Mouse (Mus musculus) heart, embryonic 16.5 days (tissue): ENCODE results near the gene Gm14391. TPM values are rescaled to one million over a fixed set of nuclear protein-coding genes. Genes with fewer than 3 reads are reported as not detected.
"Not testable (repeated sequence)": the region's sequence is repeated elsewhere in the genome, so short reads cannot be mapped to it uniquely, and the experiment has no call there.

Experiments used
- ATAC-seq: fragments of 200-750 bp; cut with Nextera tagmentation; replicated peaks from 2 replicates; pipeline ENCODE4 v1.8.0; 2017; ENCODE audit warnings: moderate number of reproducible peaks; ENCODE audit not compliant: insufficient read depth, low FRiP score; ENCODE audit errors: extremely low read depth
- H3K27ac ChIP-seq: fragments of 300-500 bp; sonication (generic); 2 replicates; pipeline ENCODE4 v1.5.1; 2014; ENCODE audit warnings: mild to moderate bottlenecking, low read length, control low read depth, moderate library complexity
- H3K27me3 ChIP-seq: fragments of 300-500 bp; sonication (generic); 2 replicates; pipeline ENCODE4 v1.6.1; 2014; ENCODE audit warnings: low read length, mixed read lengths; ENCODE audit not compliant: control insufficient read depth, insufficient read depth
- H3K36me3 ChIP-seq: fragments of 300-500 bp; sonication (generic); 2 replicates; pipeline ENCODE4 v1.6.1; 2014; ENCODE audit not compliant: control insufficient read depth, insufficient read depth
- H3K4me1 ChIP-seq: fragments of 300-500 bp; sonication (generic); 2 replicates; pipeline ENCODE4 v1.6.1; 2014; ENCODE audit warnings: low read length, mixed read lengths; ENCODE audit not compliant: control insufficient read depth, insufficient read depth
- H3K4me2 ChIP-seq: fragments of 300-500 bp; sonication (generic); 2 replicates; pipeline ENCODE4 v1.6.1; 2014; ENCODE audit warnings: low read depth, mild to moderate bottlenecking, control low read depth, low read length
- H3K4me3 ChIP-seq: fragments of 300-500 bp; sonication (generic); 2 replicates; pipeline ENCODE4 v1.5.1; 2014; ENCODE audit warnings: mild to moderate bottlenecking, control low read depth, low read length
- H3K9ac ChIP-seq: fragments of 300-500 bp; sonication (generic); 2 replicates; pipeline ENCODE4 v1.6.1; 2014; ENCODE audit warnings: low read length, control low read depth
- H3K9me3 ChIP-seq: fragments of 300-500 bp; sonication (generic); replicated peaks from 2 replicates; pipeline ENCODE4 v1.6.1; 2016; ENCODE audit warnings: low read length; ENCODE audit not compliant: control insufficient read depth
- WGBS: fragments of 180-500 bp; shearing (Covaris S2); extraction: QIAGEN DNeasy Blood & Tissue Kit; methylation state at CpG from one replicate; pipeline ENCODE4 v1.1.7; 2014; 5-methylcytosine and 5-hydroxymethylcytosine counted together
- polyA plus RNA-seq: library from polyadenylated mRNA; unstranded; fragments of >200 nt; fragmentation: Nextera tagmentation; extraction: Ambion mirVana; gene quantifications from 2 replicates; pipeline ENCODE4 v1.2.1, GENCODE M21; 2015

Gene Gm14391
- polyA plus RNA-seq, 1 experiment from 2014 or later, result 1.1 TPM

DNA sequence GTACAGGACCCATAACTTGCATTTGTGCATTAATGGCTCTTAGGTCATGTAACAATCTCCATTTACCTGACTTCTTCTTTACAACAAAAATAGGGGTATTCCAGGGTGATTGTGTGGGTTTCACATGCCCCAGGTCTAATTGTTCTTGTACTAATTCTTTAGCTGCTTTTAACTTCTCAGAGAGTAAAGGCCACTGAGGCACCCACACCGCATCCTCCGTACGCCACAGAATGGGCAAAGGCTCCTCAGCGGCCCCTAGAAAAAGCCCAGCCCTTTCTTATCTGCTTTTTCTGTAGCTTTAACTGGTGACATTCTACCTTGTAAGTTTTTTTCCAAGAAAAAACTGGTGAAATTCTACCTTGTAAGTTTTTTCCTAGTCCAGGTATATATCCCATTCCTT, 45.3 kb downstream of the Gm14391 start:
- H3K27ac ChIP-seq, H3K4me2 ChIP-seq, H3K4me1 ChIP-seq, H3K9ac ChIP-seq, H3K9me3 ChIP-seq, H3K36me3 ChIP-seq, H3K4me3 ChIP-seq, ATAC-seq, H3K27me3 ChIP-seq: not testable (repeated sequence)
- 83% methylated on average over 4 of the region's 4 CpGs for WGBS

DNA sequence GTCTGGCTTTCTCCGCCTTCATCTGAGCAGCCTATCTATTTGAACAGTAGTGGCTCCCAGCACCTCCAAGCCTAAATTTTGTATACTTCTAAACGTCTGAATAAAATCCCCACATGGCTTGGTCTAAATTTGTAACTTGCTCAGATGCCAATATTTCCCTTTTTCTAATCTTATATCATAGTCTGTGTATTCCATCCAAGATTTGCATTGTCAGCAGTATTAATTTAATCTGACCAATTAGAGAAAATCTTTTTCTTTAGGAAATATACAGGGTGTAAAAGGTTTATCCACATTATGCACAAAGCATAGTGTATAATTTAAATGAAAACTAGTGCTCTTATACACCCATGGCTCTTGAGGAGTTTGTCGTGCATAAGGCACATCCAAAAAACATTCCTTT, 48.1 kb downstream of the Gm14391 start:
- no peak overlapping the region for H3K9ac ChIP-seq
- H3K4me3 ChIP-seq, result no peak overlapping the region
- 66% methylated on average over 3 of the region's 3 CpGs for WGBS
- no peak for ATAC-seq
- no peaks in the 10 kb centered on the region for H3K27me3 ChIP-seq
- no peak overlapping the region for H3K4me2 ChIP-seq
- H3K27ac ChIP-seq, result no peak overlapping the region
- H3K4me1 ChIP-seq, result no peaks in the 10 kb centered on the region
- peaks cover 6% of the 10 kb centered on the region for H3K9me3 ChIP-seq
- no peaks in the 10 kb centered on the region for H3K36me3 ChIP-seq

DNA sequence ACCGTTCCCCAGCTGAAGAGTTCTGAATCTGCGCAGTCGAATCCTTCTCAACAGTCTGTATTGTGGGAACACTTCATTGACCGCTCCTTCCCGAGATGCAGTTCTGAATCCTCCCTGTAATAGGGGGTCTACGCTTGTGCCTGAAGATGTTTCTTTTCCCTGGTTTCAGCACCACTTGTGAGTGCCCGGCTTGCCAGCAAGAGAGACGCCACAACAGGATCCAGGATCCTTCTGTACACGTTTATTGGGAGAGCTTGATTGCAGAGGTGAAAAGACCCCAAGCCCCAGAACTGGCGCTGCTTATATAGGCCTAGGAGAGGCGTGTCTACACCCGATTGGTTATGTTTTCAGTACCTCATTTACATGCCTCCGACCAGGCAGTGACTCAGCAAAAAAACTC, 50.0 kb downstream of the Gm14391 start:
- Histone ChIP-seq H3K9me3 (peaks cover 6% of the 10 kb centered on the region), H3K4me2 (no peak overlapping the region), H3K36me3 (no peaks in the 10 kb centered on the region), H3K27me3 (no peaks in the 10 kb centered on the region), H3K27ac (no peak overlapping the region), H3K4me1 (no peaks in the 10 kb centered on the region), H3K4me3 (no peak overlapping the region), H3K9ac (no peak overlapping the region)
- no peak for ATAC-seq
- 83% methylated on average over 13 of the region's 13 CpGs for WGBS

DNA sequence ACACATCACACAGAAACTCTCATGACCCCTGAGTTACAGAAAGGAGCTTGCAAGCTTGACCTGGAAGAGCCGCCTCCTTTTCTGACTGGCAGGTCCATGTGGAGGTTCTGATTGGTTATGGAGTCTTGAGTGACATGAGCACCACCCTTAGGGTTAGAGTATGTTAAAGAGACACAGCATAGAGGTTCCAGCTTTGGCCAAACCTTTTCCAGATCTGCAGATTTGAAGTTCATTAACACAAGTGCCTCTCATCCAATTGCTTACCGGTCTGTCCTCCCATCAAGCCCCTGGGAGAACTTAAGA, 64.8 kb downstream of the Gm14391 start, which contains the start of gene Gm14399:
Gene Gm14399 (minus strand): TSS at position 20 of the 303 bp plus-strand sequence.
- WGBS, result 0% methylated on average over 1 of the region's 2 CpGs

DNA sequence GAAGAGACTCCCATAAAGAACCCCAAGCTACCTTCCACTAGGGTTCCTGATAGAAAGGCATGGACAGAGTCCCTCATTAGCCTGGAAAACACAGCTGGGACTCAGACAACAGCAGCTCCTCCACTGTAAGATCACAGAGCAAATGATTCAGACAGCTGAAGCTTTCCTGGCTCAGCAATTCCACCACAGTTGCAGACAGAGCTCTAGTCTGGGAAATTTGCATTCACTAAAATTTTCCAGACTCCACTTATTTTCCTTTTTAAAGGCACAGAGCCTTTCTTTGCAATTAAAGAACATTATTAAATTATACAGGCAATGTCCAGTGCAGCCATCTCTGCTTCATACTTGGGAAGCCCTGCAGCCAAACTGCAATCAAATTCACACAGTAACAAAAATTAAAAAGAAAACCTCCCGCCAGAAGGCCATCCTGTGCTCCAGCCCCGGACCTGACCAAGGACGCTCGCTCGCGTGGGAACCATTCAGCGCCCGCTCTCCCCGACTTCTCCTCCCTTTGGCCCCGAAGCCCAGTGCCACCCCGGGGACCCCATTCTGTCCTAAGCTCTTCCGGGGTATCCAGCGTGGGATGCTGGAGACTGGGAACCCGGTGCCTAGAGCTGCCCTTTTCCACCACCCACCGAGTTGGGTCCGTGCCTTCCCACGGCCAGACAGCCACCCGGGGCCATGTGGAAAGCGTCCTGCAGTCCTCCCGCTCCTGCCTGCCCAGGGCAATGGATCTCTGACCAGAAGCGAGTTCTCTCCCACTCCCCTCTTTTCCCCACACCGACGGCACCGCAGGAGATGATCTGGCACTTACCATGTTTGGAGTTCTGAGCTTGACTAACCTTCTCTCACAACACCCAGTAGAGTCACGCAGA, 65.4 kb downstream of the Gm14391 start:
- Histone ChIP-seq H3K4me3 (peak overlapping the region; percentile 56), H3K9ac (peak overlapping the region; percentile 65), H3K4me2 (peak overlapping the region; percentile 37)
- not testable (repeated sequence) for H3K9me3 ChIP-seq, ATAC-seq, H3K36me3 ChIP-seq, H3K27me3 ChIP-seq, H3K4me1 ChIP-seq, H3K27ac ChIP-seq
- 4% methylated on average over 25 of the region's 25 CpGs for WGBS

More for the DNA sequence above, 64.8 kb downstream of the Gm14391 start, which contains the start of gene Gm14399:
- Histone ChIP-seq H3K4me2 (peak within 1 kb of the TSS; percentile 37), H3K4me3 (peak within 1 kb of the TSS; percentile 56), H3K9ac (peak within 1 kb of the TSS; percentile 65)
- H3K4me1 ChIP-seq, H3K36me3 ChIP-seq, ATAC-seq, H3K9me3 ChIP-seq, H3K27ac ChIP-seq, H3K27me3 ChIP-seq: not testable (repeated sequence)

Other genes with a start within 250 kb of the Gm14391 start
- gene Gm14444, start 196.7 kb downstream of the Gm14391 start, polyA plus RNA-seq, result not detected in 2 replicates
- 0.58 and 1.1 TPM in 2 replicates for gene Gm14393, start 139.1 kb downstream of the Gm14391 start, polyA plus RNA-seq
- 5.8 and 6.5 TPM in 2 replicates for gene Gm14399, start 64.9 kb downstream of the Gm14391 start, polyA plus RNA-seq
- gene Gm14443, start 31.0 kb downstream of the Gm14391 start, polyA plus RNA-seq, result 0.59 and 0.79 TPM in 2 replicates
- gene Gm14440, start 68.2 kb upstream of the Gm14391 start, polyA plus RNA-seq, result not detected in 2 replicates
- 10.8 and 11.0 TPM in 2 replicates for gene Gm4631, start 131.3 kb upstream of the Gm14391 start, polyA plus RNA-seq
- gene Zfp968, start 165.5 kb upstream of the Gm14391 start, polyA plus RNA-seq, result 5.6 and 6.7 TPM in 2 replicates
- 8.6 and 11.0 TPM in 2 replicates for gene Gm4724, start 228.9 kb upstream of the Gm14391 start, polyA plus RNA-seq